Mouse (Mus musculus) testis, adult 2 months (tissue): Measurements from ENCODE around the gene Anxa5.

Experiments
- CTCF ChIP-seq: fragments of 200-500 bp; IDR thresholded peaks from 2 replicates; pipeline ENCODE4 v1.5.1; 2012; ENCODE audit warnings: low read depth, mild to moderate bottlenecking, inconsistent platforms, low read length, moderate library complexity; ENCODE audit not compliant: control insufficient read depth, insufficient read depth, insufficient replicate concordance
- POLR2A ChIP-seq: fragments of 200-500 bp; IDR thresholded peaks from 2 replicates; pipeline ENCODE4 v1.6.1; 2012; ENCODE audit warnings: low read depth, mild to moderate bottlenecking, inconsistent platforms, low read length, moderate library complexity; ENCODE audit not compliant: control insufficient read depth

- TF ChIP-seq CTCF: no peak
- TF ChIP-seq POLR2A: no peak
Measured at GRCm38 (mm10) chr3:36440280-36440679, 35.4 kb downstream of the Anxa5 start.
